Mouse (Mus musculus): ENCODE data around the gene Ywhae. TPM values are rescaled to one million over a fixed set of nuclear protein-coding genes. Genes with fewer than 3 reads are reported as not detected.

Ywhae gene
- polyA plus RNA-seq, 1 experiment from 2014 or later: 1,137 TPM

- no peak overlapping the region for H3K4me3 ChIP-seq
- peaks cover 69% of the 10 kb centered on the region for H3K36me3 ChIP-seq
- peaks cover 5% of the 10 kb centered on the region; the same call in 1 of the 2 replicates for H3K4me1 ChIP-seq
- no peaks in the 10 kb centered on the region for H3K9me3 ChIP-seq (replicated peaks)
- DNase-seq (ENCODE audit: low spot score): no peak
- H3K27me3 ChIP-seq (ENCODE audit: low read depth, poor library complexity, severe bottlenecking): no peaks in the 10 kb centered on the region
- 97% methylated on average over 3 of the region's 3 CpGs for WGBS
- no peak overlapping the region for H3K27ac ChIP-seq
These were observed 12.1 kb downstream of the Ywhae start for GRCm38 (mm10) chr11:75744761-75745160.

GRCm38 (mm10) chr11:75750537-75750936, 17.9 kb downstream of the Ywhae start:
- no peak for DNase-seq (ENCODE audit: low spot score)
- H3K4me3 ChIP-seq: no peak overlapping the region
- H3K27me3 ChIP-seq (ENCODE audit: low read depth, poor library complexity, severe bottlenecking): no peaks in the 10 kb centered on the region
- peaks cover 63% of the 10 kb centered on the region for H3K36me3 ChIP-seq
- no peaks in the 10 kb centered on the region for H3K9me3 ChIP-seq (replicated peaks)
- no peak overlapping the region for H3K27ac ChIP-seq
- H3K4me1 ChIP-seq: no peaks in the 10 kb centered on the region
- WGBS: 96% methylated on average over 1 of the region's 1 CpGs

- whole genome bisulfite sequencing: 92% methylated on average over 4 of the region's 4 CpGs
- Histone ChIP-seq H3K4me3 (no peak overlapping the region), H3K4me1 (no peaks in the 10 kb centered on the region), H3K27ac (no peak overlapping the region), H3K36me3 (peaks cover 69% of the 10 kb centered on the region), H3K27me3 (ENCODE audit: low read depth, poor library complexity, severe bottlenecking) (no peaks in the 10 kb centered on the region), H3K9me3 (replicated peaks) (no peaks in the 10 kb centered on the region)
- no peak for DNase-seq (ENCODE audit: low spot score)
These were observed 18.4 kb downstream of the Ywhae start for GRCm38 (mm10) chr11:75751082-75751481.

GRCm38 (mm10) chr11:75756687-75757086, 24.0 kb downstream of the Ywhae start:
- no peak overlapping the region for H3K4me3 ChIP-seq
- peaks cover 100% of the 10 kb centered on the region for H3K36me3 ChIP-seq
- 93% methylated on average over 8 of the region's 8 CpGs for WGBS
- H3K9me3 ChIP-seq (replicated peaks): no peaks in the 10 kb centered on the region
- no peak for DNase-seq (ENCODE audit: low spot score)
- H3K4me1 ChIP-seq: no peaks in the 10 kb centered on the region
- H3K27me3 ChIP-seq (ENCODE audit: low read depth, poor library complexity, severe bottlenecking): no peaks in the 10 kb centered on the region
- no peak overlapping the region for H3K27ac ChIP-seq

GRCm38 (mm10) chr11:75758553-75758952, 25.9 kb downstream of the Ywhae start:
- Histone ChIP-seq H3K27me3 (ENCODE audit: low read depth, poor library complexity, severe bottlenecking) (no peaks in the 10 kb centered on the region), H3K36me3 (peaks cover 99% of the 10 kb centered on the region), H3K4me3 (no peak overlapping the region), H3K27ac (no peak overlapping the region), H3K4me1 (no peaks in the 10 kb centered on the region), H3K9me3 (replicated peaks) (no peaks in the 10 kb centered on the region)
- 96% methylated on average over 1 of the region's 1 CpGs for WGBS
- DNase-seq (ENCODE audit: low spot score): no peak

- no peaks in the 10 kb centered on the region for H3K9me3 ChIP-seq (replicated peaks)
- H3K36me3 ChIP-seq: peaks cover 99% of the 10 kb centered on the region
- H3K4me1 ChIP-seq: no peaks in the 10 kb centered on the region
- H3K27me3 ChIP-seq (ENCODE audit: low read depth, poor library complexity, severe bottlenecking): no peaks in the 10 kb centered on the region
- DNase-seq (ENCODE audit: low spot score): peak; percentile 20
- WGBS: 90% methylated on average over 5 of the region's 5 CpGs
- no peak overlapping the region for H3K27ac ChIP-seq
- no peak overlapping the region for H3K4me3 ChIP-seq
These were observed 28.1 kb downstream of the Ywhae start for GRCm38 (mm10) chr11:75760785-75761184.

GRCm38 (mm10) chr11:75762708-75763107, 30.0 kb downstream of the Ywhae start:
- WGBS: 73% methylated on average over 2 of the region's 2 CpGs
- Histone ChIP-seq H3K9me3 (replicated peaks) (no peaks in the 10 kb centered on the region), H3K36me3 (peaks cover 99% of the 10 kb centered on the region), H3K4me1 (no peaks in the 10 kb centered on the region), H3K27me3 (ENCODE audit: low read depth, poor library complexity, severe bottlenecking) (no peaks in the 10 kb centered on the region), H3K27ac (no peak overlapping the region), H3K4me3 (no peak overlapping the region)
- peak; percentile 28 for DNase-seq (ENCODE audit: low spot score)

- H3K4me1 ChIP-seq: peaks cover 13% of the 10 kb centered on the region
- 90% methylated on average over 4 of the region's 4 CpGs for WGBS
- H3K27ac ChIP-seq: no peak overlapping the region
- DNase-seq (ENCODE audit: low spot score): no peak
- H3K4me3 ChIP-seq: no peak overlapping the region
- H3K36me3 ChIP-seq: peaks cover 83% of the 10 kb centered on the region
- no peaks in the 10 kb centered on the region for H3K9me3 ChIP-seq (replicated peaks)
- no peaks in the 10 kb centered on the region for H3K27me3 ChIP-seq (ENCODE audit: low read depth, poor library complexity, severe bottlenecking)
These were observed 31.9 kb downstream of the Ywhae start for GRCm38 (mm10) chr11:75764521-75765023.

- Histone ChIP-seq H3K9me3 (replicated peaks) (no peaks in the 10 kb centered on the region), H3K36me3 (peaks cover 78% of the 10 kb centered on the region), H3K27me3 (ENCODE audit: low read depth, poor library complexity, severe bottlenecking) (no peaks in the 10 kb centered on the region), H3K4me3 (no peak overlapping the region), H3K4me1 (peaks cover 17% of the 10 kb centered on the region), H3K27ac (no peak overlapping the region)
- peak; percentile 20 for DNase-seq (ENCODE audit: low spot score)
- WGBS: 88% methylated on average over 8 of the region's 8 CpGs
These were observed 32.5 kb downstream of the Ywhae start for GRCm38 (mm10) chr11:75765161-75765560.

GRCm38 (mm10) chr11:75767014-75767413, 34.3 kb downstream of the Ywhae start:
- Histone ChIP-seq H3K27me3 (ENCODE audit: low read depth, poor library complexity, severe bottlenecking) (0 out of 2 replicates have a peak, but pooled peaks cover 5% of the 10 kb centered on the region), H3K27ac (no peak overlapping the region), H3K9me3 (replicated peaks) (no peaks in the 10 kb centered on the region), H3K4me1 (peaks cover 17% of the 10 kb centered on the region), H3K36me3 (peaks cover 59% of the 10 kb centered on the region), H3K4me3 (no peak overlapping the region)
- DNase-seq (ENCODE audit: low spot score): peak; percentile 29
- WGBS: 78% methylated on average over 2 of the region's 2 CpGs

GRCm38 (mm10) chr11:75768091-75768989, 35.7 kb downstream of the Ywhae start:
- no peak overlapping the region for H3K4me3 ChIP-seq
- H3K9me3 ChIP-seq (replicated peaks): no peaks in the 10 kb centered on the region
- 54% methylated on average over 6 of the region's 6 CpGs for WGBS
- peaks cover 47% of the 10 kb centered on the region for H3K36me3 ChIP-seq
- no peak for DNase-seq (ENCODE audit: low spot score)
- no peak overlapping the region for H3K27ac ChIP-seq
- peaks cover 17% of the 10 kb centered on the region for H3K4me1 ChIP-seq
- 0 out of 2 replicates have a peak, but pooled peaks cover 5% of the 10 kb centered on the region for H3K27me3 ChIP-seq (ENCODE audit: low read depth, poor library complexity, severe bottlenecking)

GRCm38 (mm10) chr11:75769206-75769605, 36.5 kb downstream of the Ywhae start:
- Histone ChIP-seq H3K9me3 (replicated peaks) (no peaks in the 10 kb centered on the region), H3K27ac (no peak overlapping the region), H3K4me3 (peak overlapping the region; percentile 25; the same call in 1 of the 2 replicates), H3K36me3 (peaks cover 39% of the 10 kb centered on the region), H3K27me3 (ENCODE audit: low read depth, poor library complexity, severe bottlenecking) (0 out of 2 replicates have a peak, but pooled peaks cover 5% of the 10 kb centered on the region), H3K4me1 (peaks cover 17% of the 10 kb centered on the region)
- WGBS: under 1% methylated on average over 23 of the region's 23 CpGs
- DNase-seq (ENCODE audit: low spot score): peak; percentile 92

- no peak for DNase-seq (ENCODE audit: low spot score)
- Histone ChIP-seq H3K27ac (no peak overlapping the region), H3K4me3 (no peak overlapping the region), H3K36me3 (peaks cover 5% of the 10 kb centered on the region; the same call in 1 of the 2 replicates), H3K27me3 (ENCODE audit: low read depth, poor library complexity, severe bottlenecking) (0 out of 2 replicates have a peak, but pooled peaks cover 5% of the 10 kb centered on the region), H3K4me1 (peaks cover 17% of the 10 kb centered on the region), H3K9me3 (replicated peaks) (no peaks in the 10 kb centered on the region)
- 83% methylated on average over 5 of the region's 5 CpGs for WGBS
These were observed 39.9 kb downstream of the Ywhae start for GRCm38 (mm10) chr11:75772562-75772961.

Data from limb, embryonic 10.5 days (tissue).